In genomic region chr3:103223752-103224151, GRCm38 (mm10) we compare ENCODE assay signal across 8 mouse cellular contexts. TPM values are rescaled to one million over a fixed set of nuclear protein-coding genes. Genes with fewer than 3 reads are reported as not detected.
DNase-seq lines count a peak whose midpoint lies in the region; ATAC-seq and TF ChIP-seq lines count a peak whose summit lies in the region.

No protein-coding gene starts in this region.

- no peak overlapping the region for H3K4me2 ChIP-seq in liver, embryonic 13.5 days

- no peaks in the 10 kb centered on the region for H3K27me3 ChIP-seq in heart, adult 2 months (ENCODE audit: control insufficient read depth, insufficient read depth, low read length)
- no peaks in the 10 kb centered on the region for H3K27me3 ChIP-seq in Patski
- H3K27me3 ChIP-seq in liver, embryonic 13.5 days = no peaks in the 10 kb centered on the region

- H3K4me1 ChIP-seq in heart, adult 2 months (ENCODE audit: control insufficient read depth, insufficient read depth, low read length) = no peaks in the 10 kb centered on the region
- H3K4me1 ChIP-seq in liver, embryonic 13.5 days (replicated peaks) = no peaks in the 10 kb centered on the region

- peaks cover 10% of the 10 kb centered on the region; the same call in 1 of the 2 replicates for H3K9me3 ChIP-seq in liver, embryonic 13.5 days (replicated peaks)

- in situ Hi-C loops in Patski (cut with MboI; ENCODE audit: low pct_unique_long_range_greater_than_20kb) = loop anchor here (10.0 kb wide), 1 partner anchor 151 kb away; no protein-coding TSS in a partner anchor

- H3K4me3 ChIP-seq in heart, adult 2 months = no peak overlapping the region
- H3K4me3 ChIP-seq in liver, embryonic 13.5 days (replicated peaks) = no peak overlapping the region

- H3K79me2 ChIP-seq in heart, adult 2 months (replicated peaks; ENCODE audit: control insufficient read depth, insufficient read depth, low read length) = no peaks in the 10 kb centered on the region

- intact Hi-C loops in heart, adult 2 months (cut with DNase I) = loop anchor here (10.0 kb wide), 1 partner anchor 151 kb away; no protein-coding TSS in a partner anchor
- intact Hi-C loops in heart, postnatal 36 days (cut with DNase I) = no loop called here

- no peak for ATAC-seq in Patski
- no peak for ATAC-seq in liver, embryonic 13.5 days (ENCODE audit: low read depth)
- ATAC-seq in activated CD4-positive, CD25-positive, alpha-beta regulatory T cell, adult 4 months = no peak

- TF ChIP-seq EP300 in heart, adult 2 months (IDR thresholded peaks at IDR 0.05; ENCODE audit: insufficient read depth, low read depth, low read length) = no peak

- no peak overlapping the region for H3K9ac ChIP-seq in heart, adult 2 months (ENCODE audit: low read depth, low read length)
- no peak overlapping the region for H3K9ac ChIP-seq in liver, embryonic 13.5 days

- peak; percentile 49 for TF ChIP-seq CTCF in heart, adult 2 months (IDR thresholded peaks at IDR 0.05)
- TF ChIP-seq CTCF in Patski (IDR thresholded peaks at IDR 0.05) = peak; percentile 80

- H3K27ac ChIP-seq in heart, adult 2 months = no peak overlapping the region
- H3K27ac ChIP-seq in liver, embryonic 13.5 days = no peak overlapping the region

- H3K36me3 ChIP-seq in heart, adult 2 months (ENCODE audit: control insufficient read depth, insufficient read depth, low read length) = no peaks in the 10 kb centered on the region
- H3K36me3 ChIP-seq in liver, embryonic 13.5 days = no peaks in the 10 kb centered on the region

- 53% methylated on average over 4 of the region's 4 CpGs for WGBS in heart, adult 2 months
- 56% methylated on average over 4 of the region's 4 CpGs for WGBS in liver, embryonic 13.5 days (ENCODE audit: insufficient replicate concordance)

- CTCF ChIA-PET in Patski (lab: Charles Lee) = interaction anchor here (1.4 kb wide), 1 partner anchor 126 kb away, joined by 3 read pairs; no protein-coding TSS in a partner anchor

- DNase-seq in heart, adult 2 months = no peak
- DNase-seq in heart, postnatal 36 days = no peak
- DNase-seq in 3134 (ENCODE audit: extremely low read depth, insufficient read length, low spot score) = peak; percentile 28
- no peak for DNase-seq in Patski (ENCODE audit: low read depth, low spot score)
- DNase-seq in liver, embryonic 13.5 days = peak; percentile 12
- peak; percentile 60 for DNase-seq in thymus, postnatal 25 days
- DNase-seq in layer of hippocampus, adult 18-20 months (ENCODE audit: low spot score in 2 of 2) = no peak

- POLR2A ChIA-PET in Patski (lab: Charles Lee) = no interaction called here

- no peak for TF ChIP-seq POLR2A in heart, adult 2 months (IDR thresholded peaks at IDR 0.05; ENCODE audit: insufficient read depth, low read depth, low read length)

RNA-seq across cellular contexts. Expression of gene Bcas2, which starts 52.3 kb away (rescaled TPM):
- 10 to 100 TPM; 47.8 to 51.1 TPM for total RNA-seq in heart, adult 2 months (2021)
- polyA plus RNA-seq in heart, adult 2 months (2012; rRNA removed) = 20.4 and 35.6 TPM in 2 replicates
- 10 to 100 TPM; 50.4 to 54.6 TPM for total RNA-seq in heart, postnatal 36 days (2021)
- 135 TPM for polyA plus RNA-seq in Patski (2021)
- 211 and 253 TPM in 2 replicates for polyA plus RNA-seq in liver, embryonic 13.5 days (2015; fragmentation: Nextera tagmentation; extraction: Ambion mirVana)
- total RNA-seq in layer of hippocampus, adult 18-20 months (2021) = 10 to 100 TPM; 63.9 to 65.8 TPM
- polyA plus RNA-seq in activated CD4-positive, CD25-positive, alpha-beta regulatory T cell, adult 4 months (2017; shearing (Covaris generic)) = 100 to 1,000 TPM; 124 to 136 TPM

RNA-seq across cellular contexts. Expression of gene Trim33, which starts 55.3 kb away (rescaled TPM):
- total RNA-seq in heart, adult 2 months (2021) = 10 to 100 TPM; 13.5 to 14.4 TPM
- polyA plus RNA-seq in heart, adult 2 months (2012; rRNA removed) = 4.6 and 10.5 TPM in 2 replicates
- total RNA-seq in heart, postnatal 36 days (2021) = 10 to 100 TPM; 15.8 to 16.1 TPM
- polyA plus RNA-seq in Patski (2021) = 47.3 TPM
- 7.2 and 7.6 TPM in 2 replicates for polyA plus RNA-seq in liver, embryonic 13.5 days (2015; fragmentation: Nextera tagmentation; extraction: Ambion mirVana)
- 10 to 100 TPM; 49.6 to 52.5 TPM for total RNA-seq in layer of hippocampus, adult 18-20 months (2021)
- 10 to 100 TPM; 51.4 to 52.6 TPM for polyA plus RNA-seq in activated CD4-positive, CD25-positive, alpha-beta regulatory T cell, adult 4 months (2017; shearing (Covaris generic))

Comparison
In these comparisons a context has a peak if more than half of its experiments do, and no peak if none do; other contexts are left out.
1. DNase-seq: peak in 3134 (single experiment), liver, embryonic 13.5 days (single experiment) and thymus, postnatal 25 days (single experiment); none in heart, adult 2 months (0 of 2), heart, postnatal 36 days (0 of 2), Patski (single experiment) and layer of hippocampus, adult 18-20 months (0 of 2).